Mouse (Mus musculus): Measurements from ENCODE around the gene Rnf4. TPM values are rescaled to one million over a fixed set of nuclear protein-coding genes. Genes with fewer than 3 reads are reported as not detected.

Rnf4 gene
- total and polyA plus RNA-seq, 3 experiments: 41.8 to 196 (median 161) TPM

DNA sequence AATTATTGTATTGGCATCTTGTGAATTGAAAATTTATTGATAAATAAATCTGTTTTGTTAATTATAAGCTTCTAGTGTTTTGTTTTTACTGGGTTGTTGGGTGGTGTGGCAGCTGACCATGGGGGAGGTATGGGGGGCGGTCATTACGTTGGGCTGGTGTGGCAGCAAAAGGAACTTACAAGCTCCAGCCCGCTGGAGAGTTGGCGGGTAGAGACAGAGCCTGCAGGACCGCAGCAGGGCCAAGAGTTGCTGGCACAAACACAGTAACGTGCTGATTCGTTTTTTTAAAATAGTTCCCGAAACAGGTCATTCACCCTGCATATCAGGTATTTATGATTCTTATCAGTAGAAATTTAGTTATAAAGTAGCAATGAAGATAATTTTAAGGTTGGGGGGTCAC is 57.2 kb downstream of the Rnf4 start:
- no peaks in the 10 kb centered on the region for H3K9me3 ChIP-seq (replicated peaks)
- peaks cover 8% of the 10 kb centered on the region for H3K36me3 ChIP-seq (replicated peaks)
- DNase-seq (ENCODE audit: low spot score) (no peak), ATAC-seq (ENCODE audit: extremely low read depth, insufficient number of reproducible peaks, low FRiP score, poor library complexity, severe bottlenecking) (no peak)
- H3K27me3 ChIP-seq (ENCODE audit: insufficient read depth, low read length): no peaks in the 10 kb centered on the region
- H3K4me1 ChIP-seq (ENCODE audit: insufficient read depth, low read depth, low read length): peaks cover 7% of the 10 kb centered on the region
- H3K4me3 ChIP-seq (ENCODE audit: low read depth, low read length): no peak overlapping the region
- no peak for TF ChIP-seq POLR2AphosphoS5 (IDR thresholded peaks at IDR 0.05; ENCODE audit: insufficient replicate concordance, low read depth, low read length)
- no peak for TF ChIP-seq CTCF (IDR thresholded peaks at IDR 0.05; ENCODE audit: low read depth, low read length)
- no peak for TF ChIP-seq GATA2 (IDR thresholded peaks at IDR 0.05; ENCODE audit: borderline replicate concordance, low read depth, low read length)
- no peak for TF ChIP-seq TAL1 (conservative IDR thresholded peaks at IDR 0.05; ENCODE audit: low read depth, low read length)
- TF ChIP-seq GATA1 (IDR thresholded peaks at IDR 0.05; ENCODE audit: borderline replicate concordance, low read length): no peak

DNA sequence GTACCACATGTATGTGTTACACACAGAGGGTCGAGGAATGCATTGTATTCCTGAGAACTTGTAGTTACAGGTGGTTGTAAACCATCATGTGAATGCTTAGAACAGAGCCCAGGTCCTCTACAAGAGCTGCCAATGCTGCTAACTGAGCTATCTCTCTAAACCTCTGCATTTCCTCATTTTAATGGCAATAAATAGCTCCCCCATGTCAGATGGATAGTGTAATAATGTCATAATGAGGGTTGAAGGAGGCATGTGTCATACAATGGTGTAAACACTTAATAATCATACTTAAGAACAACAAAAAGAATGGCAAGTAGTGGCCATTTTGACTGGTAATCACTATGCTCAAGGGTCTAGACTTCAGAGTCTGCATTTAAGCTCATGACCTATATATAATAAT is 59.3 kb downstream of the Rnf4 start:
- ATAC-seq (ENCODE audit: extremely low read depth, insufficient number of reproducible peaks, low FRiP score, poor library complexity, severe bottlenecking): no peak
- Histone ChIP-seq H3K4me3 (ENCODE audit: low read depth, low read length) (no peak overlapping the region), H3K36me3 (replicated peaks) (peaks cover 10% of the 10 kb centered on the region), H3K9me3 (replicated peaks) (no peaks in the 10 kb centered on the region), H3K4me1 (ENCODE audit: insufficient read depth, low read depth, low read length) (peaks cover 16% of the 10 kb centered on the region), H3K27me3 (ENCODE audit: insufficient read depth, low read length) (no peaks in the 10 kb centered on the region)
- TF ChIP-seq CTCF (IDR thresholded peaks at IDR 0.05; ENCODE audit: low read depth, low read length): no peak
- TF ChIP-seq TAL1 (conservative IDR thresholded peaks at IDR 0.05; ENCODE audit: low read depth, low read length): no peak
- TF ChIP-seq GATA1 (IDR thresholded peaks at IDR 0.05; ENCODE audit: borderline replicate concordance, low read length): no peak
- TF ChIP-seq GATA2 (IDR thresholded peaks at IDR 0.05; ENCODE audit: borderline replicate concordance, low read depth, low read length): no peak
- TF ChIP-seq POLR2AphosphoS5 (IDR thresholded peaks at IDR 0.05; ENCODE audit: insufficient replicate concordance, low read depth, low read length): no peak
- no peak for DNase-seq (ENCODE audit: low spot score)

GRCm38 (mm10) chr5:34395850-34396540 is 59.9 kb downstream of the Rnf4 start:
- no peaks in the 10 kb centered on the region for H3K27me3 ChIP-seq (ENCODE audit: insufficient read depth, low read length)
- H3K4me1 ChIP-seq (ENCODE audit: insufficient read depth, low read depth, low read length): peaks cover 16% of the 10 kb centered on the region
- no peak overlapping the region for H3K4me3 ChIP-seq (ENCODE audit: low read depth, low read length)
- TF ChIP-seq POLR2AphosphoS5 (IDR thresholded peaks at IDR 0.05; ENCODE audit: insufficient replicate concordance, low read depth, low read length) (no peak), TAL1 (conservative IDR thresholded peaks at IDR 0.05; ENCODE audit: low read depth, low read length) (no peak), GATA2 (IDR thresholded peaks at IDR 0.05; ENCODE audit: borderline replicate concordance, low read depth, low read length) (no peak), CTCF (IDR thresholded peaks at IDR 0.05; ENCODE audit: low read depth, low read length) (no peak), GATA1 (IDR thresholded peaks at IDR 0.05; ENCODE audit: borderline replicate concordance, low read length) (no peak)
- H3K36me3 ChIP-seq (replicated peaks): peaks cover 10% of the 10 kb centered on the region
- H3K9me3 ChIP-seq (replicated peaks): no peaks in the 10 kb centered on the region
- DNase-seq (ENCODE audit: low spot score) (no peak), ATAC-seq (ENCODE audit: extremely low read depth, insufficient number of reproducible peaks, low FRiP score, poor library complexity, severe bottlenecking) (no peak)

DNA sequence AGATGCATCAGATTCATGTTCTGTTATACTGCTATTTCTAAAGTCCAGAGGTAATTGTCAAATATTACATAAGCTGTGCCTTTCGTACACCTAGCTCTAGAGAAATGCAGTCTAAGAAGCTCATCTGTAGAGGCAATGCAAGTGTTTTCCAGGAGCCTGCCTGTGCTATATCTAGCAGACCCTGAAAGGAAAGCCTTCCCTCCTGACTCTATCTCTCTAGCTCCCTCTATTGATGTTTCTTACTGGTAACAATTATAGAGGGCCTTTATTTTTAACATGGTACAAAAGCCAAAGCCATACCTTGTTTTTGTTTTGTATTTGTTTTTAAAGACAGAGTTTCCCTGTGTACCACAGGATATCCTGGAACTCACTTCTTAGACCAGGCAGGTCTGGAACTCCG is 61.8 kb downstream of the Rnf4 start:
- DNase-seq (ENCODE audit: low spot score) (no peak), ATAC-seq (ENCODE audit: extremely low read depth, insufficient number of reproducible peaks, low FRiP score, poor library complexity, severe bottlenecking) (no peak)
- Histone ChIP-seq H3K4me1 (ENCODE audit: insufficient read depth, low read depth, low read length) (peaks cover 16% of the 10 kb centered on the region), H3K4me3 (ENCODE audit: low read depth, low read length) (no peak overlapping the region), H3K36me3 (replicated peaks) (peaks cover 10% of the 10 kb centered on the region), H3K27me3 (ENCODE audit: insufficient read depth, low read length) (no peaks in the 10 kb centered on the region), H3K9me3 (replicated peaks) (no peaks in the 10 kb centered on the region)
- TF ChIP-seq POLR2AphosphoS5 (IDR thresholded peaks at IDR 0.05; ENCODE audit: insufficient replicate concordance, low read depth, low read length): no peak
- no peak for TF ChIP-seq CTCF (IDR thresholded peaks at IDR 0.05; ENCODE audit: low read depth, low read length)
- no peak for TF ChIP-seq GATA1 (IDR thresholded peaks at IDR 0.05; ENCODE audit: borderline replicate concordance, low read length)
- TF ChIP-seq TAL1 (conservative IDR thresholded peaks at IDR 0.05; ENCODE audit: low read depth, low read length): no peak
- TF ChIP-seq GATA2 (IDR thresholded peaks at IDR 0.05; ENCODE audit: borderline replicate concordance, low read depth, low read length): no peak

DNA sequence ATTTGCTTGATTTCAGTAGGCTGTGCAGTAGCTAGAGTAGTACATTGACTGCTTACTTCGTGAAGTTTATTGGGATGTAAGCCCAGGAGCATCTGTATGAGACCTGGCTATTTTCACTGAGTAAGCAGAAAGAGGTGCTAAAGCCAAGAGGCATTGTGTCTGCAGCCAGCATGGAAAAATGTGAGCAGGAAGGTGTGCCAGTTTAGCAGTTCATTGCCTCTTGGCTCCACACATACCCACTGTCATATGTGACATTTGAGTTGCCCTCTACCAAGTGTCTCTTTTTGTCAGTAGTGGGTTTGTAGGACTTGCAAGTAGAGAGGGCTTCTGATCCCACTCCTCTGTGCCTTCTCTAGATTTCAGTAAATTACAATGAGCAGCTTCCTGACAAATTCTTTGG is 62.2 kb downstream of the Rnf4 start:
- Histone ChIP-seq H3K9me3 (replicated peaks) (no peaks in the 10 kb centered on the region), H3K4me1 (ENCODE audit: insufficient read depth, low read depth, low read length) (peaks cover 16% of the 10 kb centered on the region), H3K4me3 (ENCODE audit: low read depth, low read length) (no peak overlapping the region), H3K27me3 (ENCODE audit: insufficient read depth, low read length) (no peaks in the 10 kb centered on the region), H3K36me3 (replicated peaks) (peaks cover 10% of the 10 kb centered on the region)
- ATAC-seq (ENCODE audit: extremely low read depth, insufficient number of reproducible peaks, low FRiP score, poor library complexity, severe bottlenecking): no peak
- DNase-seq (ENCODE audit: low spot score): no peak
- no peak for TF ChIP-seq TAL1 (conservative IDR thresholded peaks at IDR 0.05; ENCODE audit: low read depth, low read length)
- no peak for TF ChIP-seq POLR2AphosphoS5 (IDR thresholded peaks at IDR 0.05; ENCODE audit: insufficient replicate concordance, low read depth, low read length)
- no peak for TF ChIP-seq GATA2 (IDR thresholded peaks at IDR 0.05; ENCODE audit: borderline replicate concordance, low read depth, low read length)
- no peak for TF ChIP-seq GATA1 (IDR thresholded peaks at IDR 0.05; ENCODE audit: borderline replicate concordance, low read length)
- TF ChIP-seq CTCF (IDR thresholded peaks at IDR 0.05; ENCODE audit: low read depth, low read length): no peak

Other genes starting within 250 kb of the Rnf4 start
- 0.83 TPM in 1 of 2 replicates, not detected in the other for gene Poln, start 166.8 kb upstream of the Rnf4 start, total RNA-seq (2014; fragmentation: Nextera tagmentation)
- 2.9 and 3.4 TPM in 2 replicates for gene Poln, start 166.8 kb upstream of the Rnf4 start, total RNA-seq (2017)
- gene Poln, start 166.8 kb upstream of the Rnf4 start, polyA plus RNA-seq (2012): not detected in 2 replicates
- 85.7 and 94.2 TPM in 2 replicates for gene Haus3, start 166.8 kb upstream of the Rnf4 start, total RNA-seq (2014; fragmentation: Nextera tagmentation)
- gene Haus3, start 166.8 kb upstream of the Rnf4 start, total RNA-seq (2017): 111 and 121 TPM in 2 replicates
- gene Haus3, start 166.8 kb upstream of the Rnf4 start, polyA plus RNA-seq (2012): 1.3 and 2.0 TPM in 2 replicates
- 9.8 and 12.8 TPM in 2 replicates for gene Mxd4, start 148.6 kb upstream of the Rnf4 start, total RNA-seq (2014; fragmentation: Nextera tagmentation)
- 28.4 and 38.6 TPM in 2 replicates for gene Mxd4, start 148.6 kb upstream of the Rnf4 start, total RNA-seq (2017)
- gene Mxd4, start 148.6 kb upstream of the Rnf4 start, polyA plus RNA-seq (2012): 15.0 and 17.9 TPM in 2 replicates
- not detected in 2 replicates for gene Zfyve28, start 47.8 kb upstream of the Rnf4 start, total RNA-seq (2014; fragmentation: Nextera tagmentation)
- gene Zfyve28, start 47.8 kb upstream of the Rnf4 start, total RNA-seq (2017): 0.05 TPM in 1 of 2 replicates, not detected in the other
- gene Zfyve28, start 47.8 kb upstream of the Rnf4 start, polyA plus RNA-seq (2012): not detected in 2 replicates
- gene Cfap99, start 47.7 kb upstream of the Rnf4 start, total RNA-seq (2014; fragmentation: Nextera tagmentation): not detected in 2 replicates
- gene Cfap99, start 47.7 kb upstream of the Rnf4 start, total RNA-seq (2017): not detected in 2 replicates
- not detected in 2 replicates for gene Cfap99, start 47.7 kb upstream of the Rnf4 start, polyA plus RNA-seq (2012)
- 71.3 and 74.9 TPM in 2 replicates for gene Fam193a, start 33.6 kb downstream of the Rnf4 start, total RNA-seq (2014; fragmentation: Nextera tagmentation)
- gene Fam193a, start 33.6 kb downstream of the Rnf4 start, total RNA-seq (2017): 24.3 TPM in 2 replicates
- 14.7 and 17.4 TPM in 2 replicates for gene Fam193a, start 33.6 kb downstream of the Rnf4 start, polyA plus RNA-seq (2012)
- gene Tnip2, start 177.7 kb downstream of the Rnf4 start, total RNA-seq (2014; fragmentation: Nextera tagmentation): 5.4 and 11.1 TPM in 2 replicates
- 17.1 and 19.6 TPM in 2 replicates for gene Tnip2, start 177.7 kb downstream of the Rnf4 start, total RNA-seq (2017)
- gene Tnip2, start 177.7 kb downstream of the Rnf4 start, polyA plus RNA-seq (2012): 4.8 and 4.9 TPM in 2 replicates
- 2.2 and 3.1 TPM in 2 replicates for gene Sh3bp2, start 189.5 kb downstream of the Rnf4 start, total RNA-seq (2014; fragmentation: Nextera tagmentation)
- gene Sh3bp2, start 189.5 kb downstream of the Rnf4 start, total RNA-seq (2017): 3.5 and 5.6 TPM in 2 replicates
- 5.7 and 6.7 TPM in 2 replicates for gene Sh3bp2, start 189.5 kb downstream of the Rnf4 start, polyA plus RNA-seq (2012)
- gene Add1, start 237.4 kb downstream of the Rnf4 start, total RNA-seq (2014; fragmentation: Nextera tagmentation): 147 and 158 TPM in 2 replicates
- gene Add1, start 237.4 kb downstream of the Rnf4 start, total RNA-seq (2017): 95.2 and 103 TPM in 2 replicates
- 257 TPM in 2 replicates for gene Add1, start 237.4 kb downstream of the Rnf4 start, polyA plus RNA-seq (2012)